In genomic region chr8:78561620-78562019, GRCm38 (mm10) we compare ENCODE assay signal across 12 mouse cellular contexts. TPM values are rescaled to one million over a fixed set of nuclear protein-coding genes. Genes with fewer than 3 reads are reported as not detected.
A peak's percentile ranks its signal among the peaks of the same experiment; 100 is the strongest.
DNase-seq lines count a peak whose midpoint lies in the region; ATAC-seq and TF ChIP-seq lines count a peak whose summit lies in the region.
"Had no signal": no experiment of that assay in that cellular context is flagged by ENCODE, and none has a peak within 500 bp of the region (broad histone marks: within the 10 kb centered on the region; RNA-seq: fewer than 3 reads in every experiment).

No protein-coding gene starts in this region.

- no peak for TF ChIP-seq EP300 in CH12.LX (IDR thresholded peaks at IDR 0.05; ENCODE audit: low read length)

- H3K4me2 ChIP-seq in CH12.LX (ENCODE audit: insufficient read depth, low read depth, poor library complexity, severe bottlenecking) = no peak overlapping the region
- H3K4me2 ChIP-seq: forebrain, embryonic 13.5 days; intestine, embryonic 15.5 days; limb, embryonic 12.5 days had no signal

- H3K27me3 ChIP-seq in CH12.LX (replicated peaks) = no peaks in the 10 kb centered on the region
- H3K27me3 ChIP-seq: forebrain, embryonic 13.5 days; intestine, embryonic 15.5 days; limb, embryonic 12.5 days had no signal

- no peak overlapping the region for H3K27ac ChIP-seq in left cerebral cortex, adult 2 months
- H3K27ac ChIP-seq in CH12.LX (ENCODE audit: insufficient read depth, low read depth) = no peak overlapping the region
- H3K27ac ChIP-seq: forebrain, embryonic 13.5 days; intestine, embryonic 15.5 days; limb, embryonic 12.5 days had no signal

- intact Hi-C loops in left cerebral cortex, adult 2 months (cut with DNase I) = no loop called here
- intact Hi-C loops in left cerebral cortex, postnatal 4 days (cut with DNase I) = no loop called here

- H3K4me3 ChIP-seq in left cerebral cortex, adult 2 months = no peak overlapping the region
- no peak overlapping the region for H3K4me3 ChIP-seq in CH12.LX (replicated peaks in 1 of 3; ENCODE audit: low read depth in 2 of 3, low read length in 2 of 3, poor library complexity in 1 of 3)
- H3K4me3 ChIP-seq: forebrain, embryonic 13.5 days; intestine, embryonic 15.5 days; limb, embryonic 12.5 days had no signal

- TF ChIP-seq RAD21 in CH12.LX (IDR thresholded peaks at IDR 0.05; ENCODE audit: low read depth, low read length) = no peak; the same call in 1 of the 2 replicates

- TF ChIP-seq CTCF in left cerebral cortex, adult 2 months (IDR thresholded peaks at IDR 0.05) = peak; percentile 9
- TF ChIP-seq CTCF in CH12.LX (conservative IDR thresholded peaks at IDR 0.05 in 1 of 2, IDR thresholded peaks at IDR 0.05 in 1 of 2; ENCODE audit: low read depth in 2 of 2, low read length in 2 of 2) = peak; percentile 28 to 40; a peak in 3 of 4 replicates
- peak; percentile 40; the same call in 1 of the 2 replicates for TF ChIP-seq CTCF in brain, embryonic 14.5 days (IDR thresholded peaks at IDR 0.05; ENCODE audit: borderline replicate concordance, extremely low read depth, insufficient read depth, insufficient read length)

- ATAC-seq in megakaryocyte-erythroid progenitor cell, adult 5-6 weeks (replicated peaks; ENCODE audit: low FRiP score, low TSS enrichment, poor library complexity, severe bottlenecking) = no peak
- ATAC-seq: activated CD4-positive, CD25-positive, alpha-beta regulatory T cell, adult 4 months; forebrain, embryonic 13.5 days; intestine, embryonic 15.5 days had no signal

- peaks cover 4% of the 10 kb centered on the region for H3K9me3 ChIP-seq in CH12.LX (replicated peaks; ENCODE audit: low read length)
- H3K9me3 ChIP-seq: forebrain, embryonic 13.5 days; intestine, embryonic 15.5 days; limb, embryonic 12.5 days had no signal

- DNase-seq in left cerebral cortex, adult 2 months (ENCODE audit: extremely low spot score in 1 of 2, low spot score in 2 of 2) = no peak
- no peak for DNase-seq in left cerebral cortex, postnatal 4 days
- DNase-seq in 416B (ENCODE audit: low read depth) (peak; percentile 17), CH12.LX (ENCODE audit: extremely low read depth) (peak; percentile 10)
- DNase-seq in brain, embryonic 14.5 days (ENCODE audit: low read depth) = no peak
- no peak for DNase-seq in adrenal gland, adult 8-10 months
- no peak for DNase-seq in layer of hippocampus, postnatal 25 days (ENCODE audit: extremely low spot score in 1 of 2, low spot score in 1 of 2)

- no peaks in the 10 kb centered on the region for H3K79me2 ChIP-seq in CH12.LX (replicated peaks; ENCODE audit: control insufficient read depth, extremely low read depth, insufficient read depth, poor library complexity, severe bottlenecking)

- in situ Hi-C loops in CH12.LX (cut with MboI; ENCODE audit: low pct_ligation_motif_present, low pct_unique_long_range_greater_than_20kb, low sequenced_read_pairs) = no loop called here

- no peak overlapping the region for H3K9ac ChIP-seq in CH12.LX (ENCODE audit: insufficient read depth, low read depth)
- H3K9ac ChIP-seq: forebrain, embryonic 13.5 days; intestine, embryonic 15.5 days; limb, embryonic 12.5 days had no signal

- dilution Hi-C loops in CH12.LX (cut with MboI; ENCODE audit: extremely low pct_ligation_motif_present, extremely low pct_unique_long_range_greater_than_20kb, low sequenced_read_pairs) = no loop called here

- H3K36me3 ChIP-seq in CH12.LX (replicated peaks in 1 of 2; ENCODE audit: control insufficient read depth in 1 of 2, insufficient read depth in 1 of 2, low read length in 1 of 2) = peaks cover 5 to 55% of the 10 kb centered on the region in 2 experiments
- H3K36me3 ChIP-seq: intestine, embryonic 15.5 days had no signal

- TF ChIP-seq POLR2A in CH12.LX (IDR thresholded peaks at IDR 0.05; ENCODE audit: low read depth, low read length) = no peak
- TF ChIP-seq POLR2A in brain, embryonic 14.5 days (IDR thresholded peaks at IDR 0.05; ENCODE audit: borderline replicate concordance, extremely low read depth, insufficient read depth, insufficient read length, poor library complexity, severe bottlenecking) = no peak

- peaks cover 0 to 6% of the 10 kb centered on the region in 2 experiments; a peak in 2 of 4 replicates for H3K4me1 ChIP-seq in CH12.LX (ENCODE audit: control insufficient read depth in 1 of 2, insufficient read depth in 2 of 2)
- H3K4me1 ChIP-seq: intestine, embryonic 15.5 days had no signal

TF ChIP-seq in CH12.LX, 34 proteins besides CTCF, POLR2A, EP300 and RAD21:
- TF ChIP-seq MAZ (IDR thresholded peaks at IDR 0.05; ENCODE audit: low read depth, low read length) (no peak), SMC3 (IDR thresholded peaks at IDR 0.05; ENCODE audit: low read depth, low read length) (peak; percentile 10; the same call in 1 of the 2 replicates)

RNA-seq across cellular contexts. Expression of gene Slc10a7, which starts 52.5 kb away (rescaled TPM):
- total RNA-seq in left cerebral cortex, adult 2 months (2021) = 1 to 10 TPM; 6.5 to 7.3 TPM
- 10 to 100 TPM; 10.3 to 13.4 TPM for total RNA-seq in left cerebral cortex, postnatal 4 days (2021)
- total RNA-seq in CH12.LX (2012; rRNA removed) = 10.8 and 11.4 TPM in 2 replicates
- total RNA-seq in CH12.LX (2014; rRNA removed) = 16.3 and 16.4 TPM in 2 replicates
- polyA plus RNA-seq in CH12.LX (2012; ENCODE audit: insufficient read length, low read depth) = 16.3 and 20.4 TPM in 2 replicates
- 10.0 and 12.4 TPM in 2 replicates for polyA plus RNA-seq in brain, embryonic 14.5 days (2012; rRNA removed)
- total RNA-seq in megakaryocyte-erythroid progenitor cell, adult 5-6 weeks (2014; fragmentation: Nextera tagmentation) = 17.1 and 19.2 TPM in 2 replicates
- total RNA-seq in megakaryocyte-erythroid progenitor cell, adult 5-6 weeks (2017) = 11.0 and 13.5 TPM in 2 replicates
- 10 to 100 TPM; 14.7 to 22.9 (median 21.8) TPM for total RNA-seq in adrenal gland, adult 8-10 months (2022)
- total RNA-seq in layer of hippocampus, postnatal 25 days (2021) = 1 to 10 TPM; 5.7 to 6.1 TPM

RNA-seq across cellular contexts. Expression of gene Rbmxl1, which starts 52.9 kb away (rescaled TPM):
- 10 to 100 TPM; 52.4 to 54.2 TPM for total RNA-seq in left cerebral cortex, adult 2 months (2021)
- 10 to 100 TPM; 95.4 to 99.6 TPM for total RNA-seq in left cerebral cortex, postnatal 4 days (2021)
- total RNA-seq in CH12.LX (2012; rRNA removed) = 103 and 134 TPM in 2 replicates
- total RNA-seq in CH12.LX (2014; rRNA removed) = 191 and 195 TPM in 2 replicates
- 226 and 241 TPM in 2 replicates for polyA plus RNA-seq in CH12.LX (2012; ENCODE audit: insufficient read length, low read depth)
- 144 and 150 TPM in 2 replicates for polyA plus RNA-seq in brain, embryonic 14.5 days (2012; rRNA removed)
- total RNA-seq in megakaryocyte-erythroid progenitor cell, adult 5-6 weeks (2014; fragmentation: Nextera tagmentation) = 184 and 218 TPM in 2 replicates
- total RNA-seq in megakaryocyte-erythroid progenitor cell, adult 5-6 weeks (2017) = 218 and 280 TPM in 2 replicates
- total RNA-seq in adrenal gland, adult 8-10 months (2022) = 10 to 100 TPM; 42.4 to 49.9 (median 43.9) TPM
- total RNA-seq in layer of hippocampus, postnatal 25 days (2021) = 10 to 100 TPM; 51.9 to 61.9 TPM

Comparison
In these comparisons a context has a peak if more than half of its experiments do, and no peak if none do; other contexts are left out.
1. DNase-seq: peak in 416B (single experiment) and CH12.LX (single experiment); none in left cerebral cortex, adult 2 months (0 of 2), left cerebral cortex, postnatal 4 days (single experiment), brain, embryonic 14.5 days (single experiment), adrenal gland, adult 8-10 months (single experiment) and layer of hippocampus, postnatal 25 days (0 of 2).
2. Peak in every context shown above with its lines, with median percentiles within 50 percentile points of each other: CTCF ChIP-seq.